Mouse (Mus musculus) erythroblast, embryonic 14.5 days (primary cell): Measurements from ENCODE around the gene Nhp2.

Experiments used
- GATA1 ChIP-seq: IDR thresholded peaks from 2 replicates; pipeline ENCODE4 v1.6.1; 2012; ENCODE audit warnings: low read length, inconsistent platforms, mixed read lengths
- TAL1 ChIP-seq: IDR thresholded peaks from 3 replicates; pipeline ENCODE4 v1.6.1; 2012; ENCODE audit warnings: low read length, inconsistent platforms, mixed read lengths

- TF ChIP-seq GATA1 (no peak), TAL1 (no peak)
These were observed 30.7 kb upstream of the Nhp2 start for GRCm38 (mm10) chr11:51588833-51589232.
